Mouse (Mus musculus) heart, adult 2 months (tissue): ENCODE results near the gene Prg2.

Experiments used
- CTCF ChIP-seq: fragments of 200-600 bp; IDR thresholded peaks from 2 replicates; pipeline ENCODE4 v1.8.1; 2022; ENCODE audit warnings: antibody characterized with exemption, mild to moderate bottlenecking, moderate library complexity
- EP300 ChIP-seq: fragments of 200-500 bp; IDR thresholded peaks from 2 replicates; pipeline ENCODE4 v1.6.1; 2011; ENCODE audit warnings: low read depth, low read length, control low read depth; ENCODE audit not compliant: insufficient read depth
- POLR2A ChIP-seq: fragments of 200-500 bp; IDR thresholded peaks from 2 replicates; pipeline ENCODE4 v1.6.1; 2011; ENCODE audit warnings: mild to moderate bottlenecking, low read depth, low read length, control low read depth; ENCODE audit not compliant: insufficient read depth

DNA sequence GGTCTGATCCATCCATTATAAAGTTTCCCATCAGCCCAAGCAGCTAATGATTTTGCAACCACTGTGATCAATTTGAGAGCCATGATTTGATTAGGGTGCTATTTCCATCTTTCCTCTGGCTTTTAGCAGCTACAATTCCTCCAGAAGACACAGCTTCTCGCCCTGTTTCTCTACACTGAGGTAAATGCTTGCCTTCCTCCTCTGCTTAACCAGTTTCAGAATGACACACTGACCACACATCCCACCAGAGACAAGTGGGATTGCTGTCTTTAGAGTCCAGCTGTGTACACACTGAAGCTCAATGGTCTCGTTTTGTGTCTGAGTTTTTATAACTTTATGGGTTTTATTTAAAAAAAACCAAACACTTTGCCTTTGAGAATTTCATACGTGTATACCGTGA is 27.6 kb upstream of the Prg2 start:
- TF ChIP-seq CTCF (no peak), POLR2A (no peak), EP300 (no peak)
